Mouse (Mus musculus) lung, postnatal 25 days (tissue): ENCODE results near the gene AI413582.

Experiments used
- DNase-seq: peaks from one replicate; pipeline ENCODE4 v3.0.0; 2022; ENCODE audit warnings: low spot score

The AI413582 gene

GRCm38 (mm10) chr17:27518700-27519595, 46.6 kb downstream of the AI413582 start:
- no peak for DNase-seq

DNA sequence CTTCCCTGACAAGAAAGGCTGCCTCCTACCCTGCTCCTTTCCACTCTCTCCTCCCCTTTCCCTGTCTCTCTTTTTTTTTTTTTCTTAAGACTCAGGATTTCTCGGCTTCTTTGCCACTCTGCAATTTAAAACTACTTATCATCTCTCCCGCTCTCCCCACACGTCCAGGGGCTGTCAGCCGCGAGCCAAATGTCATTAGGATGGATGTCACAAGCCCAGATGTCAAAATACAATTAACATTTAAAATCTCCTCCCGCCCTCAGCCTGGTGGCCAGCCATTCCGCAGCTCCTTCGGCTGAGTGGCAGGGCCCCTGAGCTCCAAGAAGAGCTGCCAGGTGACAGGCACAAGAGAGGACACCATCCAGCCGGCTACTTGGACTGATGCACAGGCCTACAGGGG, 47.3 kb downstream of the AI413582 start:
- no peak for DNase-seq

GRCm38 (mm10) chr17:27513916-27514762, 51.4 kb downstream of the AI413582 start:
- no peak for DNase-seq
